Mouse (Mus musculus) cerebellum, postnatal 36 days (tissue): ENCODE measurements around the gene Mapkapk3.

Source experiments
- DNase-seq, 2 experiments: peaks; one replicate each; pipeline ENCODE4 v3.0.0; 2021 to 2022; ENCODE audit warnings: mixed read lengths in 2 of 2

The Mapkapk3 gene

GRCm38 (mm10) chr9:107289211-107290076, at the start of gene Mapkapk3:
Gene Mapkapk3, minus strand, starts transcription at chr9:107289877.
- DNase-seq = peak; percentile 41 to 48

GRCm38 (mm10) chr9:107338172-107338883, 48.7 kb upstream of the Mapkapk3 start, which contains the start of gene Hemk1:
Gene Hemk1, minus strand, starts transcription at chr9:107338350.
- peak; percentile 79 to 83 for DNase-seq

GRCm38 (mm10) chr9:107336386-107336785, 46.7 kb upstream of the Mapkapk3 start:
- DNase-seq = no peak

- DNase-seq = peak; percentile 82
Measured at GRCm38 (mm10) chr9:107335909-107336308, 46.2 kb upstream of the Mapkapk3 start.

GRCm38 (mm10) chr9:107335046-107335445, 45.4 kb upstream of the Mapkapk3 start:
- DNase-seq = no peak

- DNase-seq = no peak
Measured at GRCm38 (mm10) chr9:107334356-107334755, 44.7 kb upstream of the Mapkapk3 start.

GRCm38 (mm10) chr9:107333686-107334085, 44.0 kb upstream of the Mapkapk3 start:
- no peak for DNase-seq

GRCm38 (mm10) chr9:107330791-107331190, 41.1 kb upstream of the Mapkapk3 start:
- DNase-seq = no peak

GRCm38 (mm10) chr9:107327879-107328620, 38.4 kb upstream of the Mapkapk3 start:
- DNase-seq = no peak

GRCm38 (mm10) chr9:107325904-107326303, 36.2 kb upstream of the Mapkapk3 start:
- no peak for DNase-seq

GRCm38 (mm10) chr9:107324799-107325561, 35.3 kb upstream of the Mapkapk3 start:
- DNase-seq = no peak

- DNase-seq = peak; percentile 60 to 66
Measured at GRCm38 (mm10) chr9:107323558-107323957, 33.9 kb upstream of the Mapkapk3 start.

- no peak for DNase-seq
Measured at GRCm38 (mm10) chr9:107322461-107323050, 32.9 kb upstream of the Mapkapk3 start.

- DNase-seq = no peak
Measured at GRCm38 (mm10) chr9:107315791-107316190, 26.1 kb upstream of the Mapkapk3 start.

- DNase-seq = no peak
Measured at GRCm38 (mm10) chr9:107313926-107314325, 24.2 kb upstream of the Mapkapk3 start.

GRCm38 (mm10) chr9:107312811-107313584, 23.3 kb upstream of the Mapkapk3 start:
- no peak for DNase-seq

- DNase-seq = no peak
Measured at GRCm38 (mm10) chr9:107309600-107309999, 19.9 kb upstream of the Mapkapk3 start.

GRCm38 (mm10) chr9:107309171-107309570, 19.5 kb upstream of the Mapkapk3 start:
- no peak for DNase-seq

- no peak for DNase-seq
Measured at GRCm38 (mm10) chr9:107308346-107309000, 18.8 kb upstream of the Mapkapk3 start.

GRCm38 (mm10) chr9:107307886-107308285, 18.2 kb upstream of the Mapkapk3 start:
- no peak for DNase-seq
